Mouse (Mus musculus): Measurements from ENCODE around the gene Crybg2. TPM values are rescaled to one million over a fixed set of nuclear protein-coding genes. Genes with fewer than 3 reads are reported as not detected.

The Crybg2 gene
- polyA plus RNA-seq, 1 experiment from 2014 or later = 11.1 TPM

DNA sequence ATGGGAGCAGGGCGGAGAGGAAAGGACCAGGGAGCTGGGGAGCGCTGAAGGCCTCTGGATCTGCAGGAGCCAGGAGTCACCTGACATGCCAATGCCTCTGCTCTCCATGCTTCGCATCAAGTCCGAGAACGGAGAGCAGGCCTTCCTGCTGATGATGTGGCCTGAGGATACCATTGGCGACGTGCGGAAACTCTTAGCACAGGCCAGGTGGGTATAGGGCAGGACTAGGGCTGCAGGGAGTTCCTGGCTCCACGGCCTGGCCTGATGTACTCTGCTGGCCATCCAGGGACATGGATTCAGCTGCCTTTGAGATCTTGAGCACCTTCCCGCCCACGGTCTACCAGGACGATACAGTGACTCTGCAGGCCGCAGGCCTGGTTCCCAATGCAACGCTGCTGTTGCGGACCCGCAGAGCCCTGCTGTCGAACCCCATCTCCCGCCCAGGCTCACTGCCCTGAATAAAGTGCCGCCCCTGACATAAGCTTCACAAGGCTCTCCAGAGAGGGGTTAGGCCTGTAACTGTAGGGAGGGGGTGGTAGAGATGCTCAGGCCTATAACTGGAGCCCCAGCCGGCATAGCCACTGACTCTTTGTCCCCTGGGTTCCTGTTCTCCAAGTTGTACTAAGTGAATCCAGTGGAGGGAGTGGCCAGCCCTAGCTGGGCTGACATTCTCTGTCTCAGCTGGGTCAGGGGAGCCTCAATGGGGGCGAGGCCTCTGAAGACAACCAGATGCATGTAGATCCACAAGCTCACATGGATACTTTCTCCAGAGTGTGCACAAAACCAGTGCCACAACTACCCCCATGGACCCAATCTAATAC, 65.9 kb downstream of the Crybg2 start:
- Histone ChIP-seq H3K4me1 (peaks cover 36% of the 10 kb centered on the region), H3K9me3 (no peaks in the 10 kb centered on the region), H3K9ac (no peak overlapping the region), H3K4me2 (peak overlapping the region; percentile 72), H3K4me3 (replicated peaks) (no peak overlapping the region), H3K27ac (no peak overlapping the region), H3K36me3 (no peaks in the 10 kb centered on the region), H3K27me3 (replicated peaks) (no peaks in the 10 kb centered on the region)
- no peak for ATAC-seq (ENCODE audit: insufficient read depth, low FRiP score, low read depth)
- WGBS = 84% methylated on average over 21 of the region's 21 CpGs

DNA sequence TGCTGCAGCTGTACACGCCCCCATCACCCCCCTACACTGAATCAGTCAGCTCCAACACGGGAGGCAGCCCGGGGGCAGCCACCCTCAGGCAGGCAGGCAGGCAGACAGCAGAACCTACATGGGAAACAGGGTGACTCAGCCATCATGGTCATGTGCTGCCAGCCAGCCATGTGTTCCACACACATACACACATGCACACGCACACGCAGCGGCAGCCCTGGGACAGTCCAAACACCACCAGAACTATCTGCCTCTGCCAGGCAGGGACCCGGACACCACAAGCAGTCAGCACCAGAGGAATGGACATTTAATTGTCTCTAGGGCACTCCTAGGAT, 66.5 kb downstream of the Crybg2 start:
- Histone ChIP-seq H3K27ac (no peak overlapping the region), H3K27me3 (replicated peaks) (no peaks in the 10 kb centered on the region), H3K9me3 (no peaks in the 10 kb centered on the region), H3K4me2 (peak overlapping the region; percentile 72), H3K4me3 (replicated peaks) (peak overlapping the region; percentile 80; the same call in 1 of the 2 replicates), H3K9ac (no peak overlapping the region), H3K4me1 (peaks cover 32% of the 10 kb centered on the region), H3K36me3 (no peaks in the 10 kb centered on the region)
- 81% methylated on average over 7 of the region's 7 CpGs for WGBS
- ATAC-seq (ENCODE audit: insufficient read depth, low FRiP score, low read depth) = no peak

DNA sequence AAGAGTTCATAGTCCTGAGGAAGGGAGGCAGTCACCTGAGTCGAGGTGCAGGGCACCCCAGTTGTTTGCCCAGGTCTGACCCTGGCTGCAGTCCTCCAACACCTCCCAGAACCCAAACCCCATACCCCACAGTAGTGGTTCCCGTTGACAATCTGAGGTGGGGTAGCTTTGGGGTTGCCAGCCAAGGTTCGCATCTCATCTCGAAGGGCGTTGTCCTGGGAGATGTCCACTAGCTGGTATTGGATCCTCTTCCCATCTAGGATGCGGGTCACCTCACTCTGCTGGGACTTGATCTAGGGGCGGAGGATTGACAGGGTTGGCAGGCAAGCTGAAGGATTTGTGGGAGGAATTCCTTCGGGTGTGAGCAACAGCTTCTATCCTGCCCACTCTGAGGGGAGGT, 67.2 kb downstream of the Crybg2 start:
- H3K9ac ChIP-seq = peak overlapping the region; percentile 81
- peaks cover 31% of the 10 kb centered on the region for H3K4me1 ChIP-seq
- no peaks in the 10 kb centered on the region for H3K9me3 ChIP-seq
- ATAC-seq (ENCODE audit: insufficient read depth, low FRiP score, low read depth) = no peak
- peak overlapping the region; percentile 80 for H3K4me3 ChIP-seq (replicated peaks)
- no peaks in the 10 kb centered on the region for H3K27me3 ChIP-seq (replicated peaks)
- H3K4me2 ChIP-seq = peak overlapping the region; percentile 72
- H3K27ac ChIP-seq = peak overlapping the region; percentile 90; the same call in 1 of the 2 replicates
- WGBS = 51% methylated on average over 8 of the region's 8 CpGs
- H3K36me3 ChIP-seq = no peaks in the 10 kb centered on the region

DNA sequence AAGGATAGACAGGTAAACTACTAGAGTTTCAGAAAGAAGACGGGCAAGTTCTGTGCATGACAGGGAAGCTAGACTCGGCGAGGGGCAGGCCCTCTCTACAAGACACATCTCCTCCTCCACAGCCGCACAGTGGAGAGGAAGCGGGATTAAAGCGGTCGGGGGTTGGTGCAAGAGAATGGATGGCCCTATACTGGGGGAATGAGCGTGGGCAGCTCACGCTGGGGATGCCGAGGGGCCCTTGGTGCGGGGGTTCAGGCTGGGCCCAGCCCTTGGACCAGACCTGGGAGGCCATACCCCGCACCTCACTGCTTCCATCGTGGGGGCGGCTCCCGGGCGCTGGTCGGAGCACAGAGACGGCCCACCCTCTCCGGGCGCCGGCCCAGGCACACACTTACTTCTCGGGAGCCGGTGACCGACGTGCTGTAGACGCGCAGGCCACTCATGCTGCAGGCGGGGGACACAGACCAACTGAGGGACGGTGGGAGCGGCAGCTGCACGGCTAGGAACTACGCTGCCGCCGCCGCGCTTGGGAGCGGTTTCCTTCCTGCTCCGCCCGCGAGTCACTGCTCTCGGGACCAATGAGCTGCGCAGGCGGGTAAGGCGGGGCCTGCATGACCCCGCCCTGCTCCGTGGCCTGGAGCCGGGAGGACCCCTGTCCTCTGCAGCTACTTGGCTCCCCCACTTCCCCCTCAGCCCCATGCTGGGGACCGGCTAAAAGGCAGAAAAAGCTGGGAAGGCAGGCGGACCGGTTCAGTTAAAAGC, 67.8 kb downstream of the Crybg2 start, which contains the start of gene Sh3bgrl3:
Gene Sh3bgrl3, minus strand, starts transcription at position 569 of the 762 bp plus-strand sequence.
- ATAC-seq (ENCODE audit: insufficient read depth, low FRiP score, low read depth) = peak; percentile 87
- H3K4me3 ChIP-seq (replicated peaks) = peak within 1 kb of the TSS; percentile 80
- peaks cover 31% of the 10 kb centered on the region for H3K4me1 ChIP-seq
- H3K9me3 ChIP-seq = no peaks in the 10 kb centered on the region
- no peaks in the 10 kb centered on the region for H3K36me3 ChIP-seq
- H3K27me3 ChIP-seq (replicated peaks) = no peaks in the 10 kb centered on the region
- under 1% methylated on average over 46 of the region's 50 CpGs for WGBS
- H3K27ac ChIP-seq = peak within 1 kb of the TSS; percentile 90
- H3K9ac ChIP-seq = peak within 1 kb of the TSS; percentile 81
- H3K4me2 ChIP-seq = peak within 1 kb of the TSS; percentile 72

DNA sequence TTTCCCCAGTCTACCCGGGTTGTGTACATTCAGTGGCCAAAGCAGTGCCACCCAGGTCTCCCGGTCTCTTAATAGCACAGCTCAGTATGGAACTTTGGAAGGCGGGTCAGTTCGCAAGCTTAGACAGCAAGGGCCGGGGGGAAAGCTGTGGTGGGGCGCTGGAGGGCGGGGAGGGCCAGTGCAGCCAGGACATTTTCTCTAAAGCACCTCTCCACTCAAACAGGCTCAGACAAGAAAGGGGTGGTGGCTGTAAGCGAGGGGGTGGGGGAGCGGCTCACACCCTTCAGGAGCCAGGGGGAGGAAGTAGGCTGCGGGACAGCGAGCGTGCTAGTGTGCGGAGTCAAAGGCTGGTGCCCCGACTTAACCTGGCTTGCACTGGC, 68.4 kb downstream of the Crybg2 start:
- no peaks in the 10 kb centered on the region for H3K36me3 ChIP-seq
- H3K27me3 ChIP-seq (replicated peaks) = no peaks in the 10 kb centered on the region
- no peaks in the 10 kb centered on the region for H3K9me3 ChIP-seq
- peak overlapping the region; percentile 80 for H3K4me3 ChIP-seq (replicated peaks)
- H3K4me2 ChIP-seq = peak overlapping the region; percentile 72
- 3% methylated on average over 14 of the region's 14 CpGs for WGBS
- H3K27ac ChIP-seq = peak overlapping the region; percentile 90
- H3K4me1 ChIP-seq = peaks cover 28% of the 10 kb centered on the region
- peak overlapping the region; percentile 8; the same call in 1 of the 2 replicates for H3K9ac ChIP-seq
- peak; percentile 54 for ATAC-seq (ENCODE audit: insufficient read depth, low FRiP score, low read depth)

DNA sequence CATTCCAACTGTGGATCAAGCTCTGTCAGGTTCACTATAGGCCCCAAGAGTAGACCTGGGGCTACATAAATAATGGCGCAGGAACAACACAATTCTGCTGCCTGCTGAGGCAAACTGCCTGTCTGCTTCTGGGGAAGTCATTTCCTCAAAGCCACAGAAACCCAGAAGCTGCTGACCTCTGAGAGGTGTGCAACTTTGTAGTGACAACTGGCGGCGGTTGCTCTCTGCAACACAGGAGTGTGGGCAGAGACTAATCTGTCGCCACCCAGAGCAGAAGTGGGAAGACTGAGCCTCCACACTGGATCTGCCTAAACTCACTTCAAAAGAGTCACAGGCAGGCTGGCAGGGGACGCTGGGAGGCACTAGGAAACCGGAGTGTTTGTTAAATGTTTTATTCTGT, 68.9 kb downstream of the Crybg2 start:
- Histone ChIP-seq H3K4me1 (peaks cover 23% of the 10 kb centered on the region), H3K9ac (0 out of 2 replicates have a peak overlapping the region, but pooled peaks have one; percentile 4), H3K27ac (peak overlapping the region; percentile 90), H3K27me3 (replicated peaks) (no peaks in the 10 kb centered on the region), H3K36me3 (no peaks in the 10 kb centered on the region), H3K9me3 (no peaks in the 10 kb centered on the region), H3K4me3 (replicated peaks) (peak overlapping the region; percentile 80), H3K4me2 (peak overlapping the region; percentile 72)
- ATAC-seq (ENCODE audit: insufficient read depth, low FRiP score, low read depth) = no peak
- WGBS = 39% methylated on average over 6 of the region's 6 CpGs

DNA sequence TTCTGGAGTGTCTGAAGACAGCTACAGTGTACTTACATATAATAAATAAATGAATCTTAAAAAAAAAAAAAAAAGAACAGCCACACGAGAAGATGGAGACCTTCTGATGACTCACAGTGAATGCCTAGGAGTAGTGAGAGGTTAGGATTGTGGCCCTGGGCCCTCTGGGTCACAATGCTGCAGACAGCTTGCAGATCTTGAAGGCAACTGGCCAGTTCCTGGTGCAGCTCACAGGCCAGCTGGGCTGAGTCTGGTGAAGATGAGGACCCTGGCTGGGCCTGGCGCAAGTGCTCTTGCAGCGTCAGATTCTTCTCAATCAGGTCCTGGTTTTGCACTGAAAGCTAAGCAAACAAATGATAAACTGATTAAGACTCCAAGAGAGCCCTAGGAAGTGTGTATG, 71.5 kb downstream of the Crybg2 start:
- no peak for ATAC-seq (ENCODE audit: insufficient read depth, low FRiP score, low read depth)
- Histone ChIP-seq H3K9ac (no peak overlapping the region), H3K4me3 (replicated peaks) (no peak overlapping the region), H3K27me3 (replicated peaks) (no peaks in the 10 kb centered on the region), H3K36me3 (no peaks in the 10 kb centered on the region), H3K9me3 (no peaks in the 10 kb centered on the region), H3K27ac (no peak overlapping the region), H3K4me1 (peaks cover 15% of the 10 kb centered on the region), H3K4me2 (no peak overlapping the region)
- 70% methylated on average over 3 of the region's 3 CpGs for WGBS

DNA sequence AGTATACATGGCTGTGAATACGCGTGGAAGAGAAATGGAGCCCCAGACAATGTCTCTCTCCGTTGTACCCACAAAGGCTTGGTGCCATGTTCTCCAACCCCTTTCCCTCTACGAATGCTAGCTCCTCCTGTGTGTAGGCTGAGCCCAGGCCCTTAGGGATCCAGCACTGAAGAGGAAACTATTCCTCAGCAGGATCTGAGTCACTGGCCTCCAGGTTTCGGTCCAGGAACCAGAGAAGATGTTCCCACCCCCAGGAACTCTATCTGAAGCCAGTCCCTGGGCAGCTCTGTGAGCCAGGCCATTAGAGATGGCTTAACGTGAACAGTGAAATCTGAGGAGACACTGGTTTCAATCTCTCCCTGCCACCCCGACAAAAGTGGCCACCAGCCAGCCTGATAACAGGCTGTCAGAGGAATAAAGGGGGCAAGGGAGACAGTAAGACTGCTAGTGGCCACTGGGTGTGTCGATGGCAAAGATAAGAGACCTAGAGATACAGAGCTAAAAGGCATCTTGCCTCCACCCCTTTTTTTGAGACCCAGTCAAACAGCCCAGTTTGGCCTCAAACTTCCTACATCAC, 72.0 kb downstream of the Crybg2 start:
- Histone ChIP-seq H3K36me3 (no peaks in the 10 kb centered on the region), H3K4me3 (replicated peaks) (no peak overlapping the region), H3K27ac (no peak overlapping the region), H3K4me1 (peaks cover 10% of the 10 kb centered on the region), H3K9me3 (no peaks in the 10 kb centered on the region), H3K9ac (no peak overlapping the region), H3K4me2 (no peak overlapping the region), H3K27me3 (replicated peaks) (no peaks in the 10 kb centered on the region)
- 69% methylated on average over 8 of the region's 8 CpGs for WGBS
- no peak for ATAC-seq (ENCODE audit: insufficient read depth, low FRiP score, low read depth)

DNA sequence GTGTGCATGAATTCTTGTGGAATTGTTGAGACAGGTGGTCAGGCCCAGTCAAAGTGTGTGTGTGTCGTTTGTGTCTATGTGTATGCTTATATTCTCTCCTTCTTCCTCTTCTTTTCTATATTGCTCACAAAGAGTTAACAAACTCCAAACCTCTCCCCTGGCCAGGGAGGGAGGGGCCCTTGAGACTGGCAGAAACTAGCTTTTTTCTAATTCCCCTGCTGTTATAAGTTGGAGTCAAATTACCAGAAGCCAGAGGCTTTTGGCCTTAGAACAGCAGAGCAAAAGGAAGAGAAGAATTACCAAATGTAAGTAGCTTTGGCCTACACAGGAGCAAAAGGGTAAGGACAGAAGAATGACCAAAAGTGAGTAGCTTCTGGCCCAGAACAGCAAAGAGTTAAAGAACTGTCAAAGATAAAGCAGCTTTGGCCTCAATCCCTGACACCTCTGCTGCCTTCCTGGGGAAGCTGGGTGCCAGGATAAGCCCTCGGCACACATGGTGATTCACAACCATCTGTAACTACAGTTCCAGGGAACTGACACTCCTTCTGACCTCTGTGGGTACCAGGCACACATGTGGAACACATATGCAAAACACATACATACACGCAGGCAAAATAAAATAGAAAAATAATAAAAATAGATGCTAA, 75.8 kb downstream of the Crybg2 start:
- no peak for ATAC-seq (ENCODE audit: insufficient read depth, low FRiP score, low read depth)
- no peak overlapping the region for H3K4me3 ChIP-seq (replicated peaks)
- no peak overlapping the region for H3K4me2 ChIP-seq
- H3K9me3 ChIP-seq = no peaks in the 10 kb centered on the region
- WGBS = 52% methylated on average over 3 of the region's 3 CpGs
- H3K4me1 ChIP-seq = no peaks in the 10 kb centered on the region
- H3K27me3 ChIP-seq (replicated peaks) = no peaks in the 10 kb centered on the region
- no peak overlapping the region for H3K9ac ChIP-seq
- H3K36me3 ChIP-seq = no peaks in the 10 kb centered on the region
- no peak overlapping the region for H3K27ac ChIP-seq

DNA sequence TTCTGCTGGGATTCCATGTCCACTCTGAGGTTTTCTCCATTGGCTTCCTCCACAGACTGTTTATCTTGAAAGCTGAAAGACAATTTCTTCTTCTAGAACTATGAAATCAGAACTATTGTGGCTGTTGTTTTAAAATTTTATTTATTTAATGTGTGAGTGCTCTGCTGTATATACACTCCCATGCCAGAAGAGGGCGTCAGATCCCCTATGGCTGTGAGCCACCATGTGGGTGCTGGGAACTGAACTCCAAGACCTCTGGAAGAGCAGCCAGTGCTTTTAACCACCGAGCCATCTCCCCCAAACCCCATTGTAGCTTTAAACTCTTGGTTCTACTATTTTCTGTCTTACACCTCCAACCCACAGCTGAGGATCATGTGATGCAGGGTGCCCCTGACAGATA, 78.2 kb downstream of the Crybg2 start:
- no peak overlapping the region for H3K4me2 ChIP-seq
- no peaks in the 10 kb centered on the region for H3K9me3 ChIP-seq
- 73% methylated on average over 2 of the region's 2 CpGs for WGBS
- H3K27me3 ChIP-seq (replicated peaks) = no peaks in the 10 kb centered on the region
- no peak for ATAC-seq (ENCODE audit: insufficient read depth, low FRiP score, low read depth)
- H3K27ac ChIP-seq = no peak overlapping the region
- H3K4me1 ChIP-seq = no peaks in the 10 kb centered on the region
- H3K4me3 ChIP-seq (replicated peaks) = no peak overlapping the region
- no peaks in the 10 kb centered on the region for H3K36me3 ChIP-seq
- no peak overlapping the region for H3K9ac ChIP-seq
